Comparison of ENCODE assay signal across 8 mouse cellular contexts in the genomic region with DNA sequence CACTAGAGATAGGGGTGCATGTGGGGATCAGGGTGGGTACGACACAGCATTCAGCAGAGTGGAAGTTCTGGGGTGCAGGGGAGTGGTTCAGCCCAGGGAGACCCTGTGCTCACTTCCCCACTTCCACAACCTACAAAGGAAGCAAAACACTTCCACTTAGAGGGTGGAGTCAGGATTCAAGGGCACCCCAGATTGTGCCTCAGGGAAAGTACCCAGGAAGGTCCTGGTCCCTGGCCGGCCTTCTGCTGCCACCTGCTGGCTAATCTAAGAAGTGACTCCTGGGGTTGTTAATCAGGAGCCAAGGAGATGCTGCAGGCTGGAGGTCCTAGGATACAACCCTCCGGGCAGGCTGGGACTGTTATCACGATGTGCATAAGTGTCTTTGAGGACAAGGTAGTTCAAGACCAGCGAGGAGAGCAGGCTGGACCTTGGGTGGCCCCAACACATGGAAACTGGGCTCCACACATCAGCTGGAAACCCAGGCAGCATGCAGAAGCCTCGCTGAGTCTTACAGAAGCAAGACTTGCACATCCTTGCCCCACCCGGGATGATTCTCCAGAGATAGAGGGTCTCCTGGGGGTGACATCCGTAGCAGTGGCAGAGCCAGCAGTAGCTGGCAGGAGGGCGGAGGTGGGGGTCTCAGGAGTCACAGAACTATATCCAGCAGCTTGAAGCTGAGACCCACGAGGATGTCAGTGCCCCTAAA. TPM values are rescaled to one million over a fixed set of nuclear protein-coding genes. Genes with fewer than 3 reads are reported as not detected.
DNase-seq lines count a peak whose midpoint lies in the region; ATAC-seq and TF ChIP-seq lines count a peak whose summit lies in the region.

No protein-coding gene starts in this region.

- no peaks in the 10 kb centered on the region for H3K27me3 ChIP-seq in E14TG2a.4 (ENCODE audit: insufficient read depth, low read length)
- 0 out of 2 replicates have a peak, but pooled peaks cover 2% of the 10 kb centered on the region for H3K27me3 ChIP-seq in heart, embryonic 16.5 days (ENCODE audit: control insufficient read depth, insufficient read depth, low read length)

- H3K9me3 ChIP-seq in E14TG2a.4 (ENCODE audit: low read length) = peaks cover 10% of the 10 kb centered on the region; the same call in 1 of the 2 replicates
- H3K9me3 ChIP-seq in heart, embryonic 16.5 days (replicated peaks; ENCODE audit: control insufficient read depth, low read length) = no peaks in the 10 kb centered on the region

- no peak for TF ChIP-seq POLR2A in lung, adult 2 months (IDR thresholded peaks at IDR 0.05; ENCODE audit: borderline replicate concordance, extremely low read depth, low read depth, low read length)

- H3K36me3 ChIP-seq in E14TG2a.4 (ENCODE audit: insufficient read depth, low read length) = no peaks in the 10 kb centered on the region
- H3K36me3 ChIP-seq in heart, embryonic 16.5 days (ENCODE audit: control insufficient read depth, insufficient read depth) = peaks cover 17% of the 10 kb centered on the region; the same call in 1 of the 2 replicates

- no peak overlapping the region for H3K9ac ChIP-seq in heart, embryonic 16.5 days (ENCODE audit: low read length)

- 35% methylated on average over 10 of the region's 10 CpGs for WGBS in heart, embryonic 16.5 days
- 25% methylated on average over 10 of the region's 10 CpGs for WGBS in lung, adult 2 months

- peaks cover 20% of the 10 kb centered on the region for H3K4me1 ChIP-seq in E14TG2a.4 (replicated peaks; ENCODE audit: low read depth, low read length)
- H3K4me1 ChIP-seq in brown adipose tissue, adult 24 weeks (ENCODE audit: control insufficient read depth, insufficient read depth, insufficient read length, low read length) = peaks cover 20% of the 10 kb centered on the region
- peaks cover 8% of the 10 kb centered on the region for H3K4me1 ChIP-seq in heart, embryonic 16.5 days (ENCODE audit: control insufficient read depth, insufficient read depth, low read length)
- H3K4me1 ChIP-seq in lung, adult 2 months (ENCODE audit: control insufficient read depth, insufficient read depth, low read length) = peaks cover 26% of the 10 kb centered on the region

- TF ChIP-seq CTCF in E14TG2a.4 (conservative IDR thresholded peaks at IDR 0.05; ENCODE audit: low read length) = peak; percentile 75
- TF ChIP-seq CTCF in lung, adult 2 months (IDR thresholded peaks at IDR 0.05; ENCODE audit: insufficient read depth, low read length) = peak; percentile 84

- no peak overlapping the region for H3K4me2 ChIP-seq in heart, embryonic 16.5 days (ENCODE audit: low read depth, low read length)

- H3K4me3 ChIP-seq in E14TG2a.4 (replicated peaks; ENCODE audit: low read length) = no peak overlapping the region
- no peak overlapping the region for H3K4me3 ChIP-seq in brown adipose tissue, adult 24 weeks (ENCODE audit: insufficient read depth, low read depth, low read length)
- no peak overlapping the region for H3K4me3 ChIP-seq in heart, embryonic 16.5 days (ENCODE audit: low read length)
- H3K4me3 ChIP-seq in lung, adult 2 months (replicated peaks; ENCODE audit: extremely low read depth, low read depth, low read length) = no peak overlapping the region

- H3K27ac ChIP-seq in brown adipose tissue, adult 24 weeks (replicated peaks; ENCODE audit: low read depth, low read length) = peak overlapping the region; percentile 33
- no peak overlapping the region for H3K27ac ChIP-seq in heart, embryonic 16.5 days (ENCODE audit: low read length)

- peak; percentile 91 to 92 for DNase-seq in kidney, postnatal 25 days
- DNase-seq in lung, adult 2 months = peak; percentile 85
- peak; percentile 92 for DNase-seq in testis, postnatal 10 days (ENCODE audit: low spot score)

- ATAC-seq in erythroid progenitor cell, adult 5-6 weeks (replicated peaks; ENCODE audit: low FRiP score, poor library complexity, severe bottlenecking) = peak; percentile 65
- ATAC-seq in heart, embryonic 16.5 days (replicated peaks; ENCODE audit: extremely low read depth, insufficient read depth, low FRiP score) = peak; percentile 28
- ATAC-seq in neutrophil, adult 5-6 weeks (ENCODE audit: extremely low read depth, insufficient number of reproducible peaks, low FRiP score, poor library complexity, severe bottlenecking) = peak; percentile 48

RNA-seq across cellular contexts. Expression of gene Ppara, which starts 25.4 kb away (rescaled TPM):
- 53.5 and 108 TPM in 2 replicates for polyA plus RNA-seq in brown adipose tissue, adult 24 weeks (2012; ENCODE audit: insufficient read depth, insufficient read length, missing spikeins)
- total RNA-seq in erythroid progenitor cell, adult 5-6 weeks (2015; ENCODE audit: low replicate concordance) = not detected in 2 replicates
- not detected in 2 replicates for total RNA-seq in erythroid progenitor cell, adult 5-6 weeks (2017; ENCODE audit: low replicate concordance)
- 20.3 and 21.5 TPM in 2 replicates for polyA plus RNA-seq in heart, embryonic 16.5 days (2015; fragmentation: Nextera tagmentation; extraction: Ambion mirVana)
- polyA plus RNA-seq in lung, adult 2 months (2012; rRNA removed) = 2.2 and 2.3 TPM in 2 replicates
- total RNA-seq in neutrophil, adult 5-6 weeks (2017) = not detected in 2 replicates
